Mouse (Mus musculus): ENCODE data around the gene Tnfrsf8.

GRCm38 (mm10) chr4:145299355-145299754 lies 15.6 kb downstream of the Tnfrsf8 start:
- TF ChIP-seq POLR2A (IDR thresholded peaks at IDR 0.05; ENCODE audit: borderline replicate concordance, control insufficient read depth, low read depth, low read length) = no peak
- TF ChIP-seq CTCF (IDR thresholded peaks at IDR 0.05; ENCODE audit: control insufficient read depth, insufficient read depth, low read length) = no peak
